Mouse (Mus musculus): ENCODE data around the gene Pigq. TPM values are rescaled to one million over a fixed set of nuclear protein-coding genes. Genes with fewer than 3 reads are reported as not detected.

Pigq gene
- polyA plus RNA-seq, 1 experiment: not detected

- no peak overlapping the region for H3K27ac ChIP-seq (ENCODE audit: insufficient read depth, low read depth, low read length)
- WGBS: 91% methylated on average over 23 of the region's 23 CpGs
- no peak for TF ChIP-seq CTCF (IDR thresholded peaks at IDR 0.05; ENCODE audit: insufficient read depth, low read depth, low read length)
- TF ChIP-seq POLR2A (IDR thresholded peaks at IDR 0.05; ENCODE audit: insufficient read depth, low read depth, low read length): no peak
- H3K4me3 ChIP-seq (ENCODE audit: insufficient read depth, low read depth, low read length): no peak overlapping the region
- no peaks in the 10 kb centered on the region for H3K4me1 ChIP-seq (ENCODE audit: control insufficient read depth, insufficient read depth, low read length)
Observed at GRCm38 (mm10) chr17:25959630-25960467, 15.1 kb upstream of the Pigq start.

GRCm38 (mm10) chr17:25958771-25959494 lies 14.2 kb upstream of the Pigq start:
- Histone ChIP-seq H3K4me3 (ENCODE audit: insufficient read depth, low read depth, low read length) (no peak overlapping the region), H3K27ac (ENCODE audit: insufficient read depth, low read depth, low read length) (no peak overlapping the region), H3K4me1 (ENCODE audit: control insufficient read depth, insufficient read depth, low read length) (no peaks in the 10 kb centered on the region)
- WGBS: 89% methylated on average over 11 of the region's 11 CpGs
- TF ChIP-seq POLR2A (IDR thresholded peaks at IDR 0.05; ENCODE audit: insufficient read depth, low read depth, low read length): no peak
- no peak for TF ChIP-seq CTCF (IDR thresholded peaks at IDR 0.05; ENCODE audit: insufficient read depth, low read depth, low read length)

GRCm38 (mm10) chr17:25957586-25958051 lies 12.9 kb upstream of the Pigq start:
- Histone ChIP-seq H3K4me3 (ENCODE audit: insufficient read depth, low read depth, low read length) (no peak overlapping the region), H3K27ac (ENCODE audit: insufficient read depth, low read depth, low read length) (no peak overlapping the region), H3K4me1 (ENCODE audit: control insufficient read depth, insufficient read depth, low read length) (no peaks in the 10 kb centered on the region)
- WGBS: 77% methylated on average over 14 of the region's 14 CpGs
- TF ChIP-seq POLR2A (IDR thresholded peaks at IDR 0.05; ENCODE audit: insufficient read depth, low read depth, low read length) (no peak), CTCF (IDR thresholded peaks at IDR 0.05; ENCODE audit: insufficient read depth, low read depth, low read length) (no peak)

- Histone ChIP-seq H3K4me3 (ENCODE audit: insufficient read depth, low read depth, low read length) (no peak overlapping the region), H3K27ac (ENCODE audit: insufficient read depth, low read depth, low read length) (no peak overlapping the region), H3K4me1 (ENCODE audit: control insufficient read depth, insufficient read depth, low read length) (peaks cover 5% of the 10 kb centered on the region)
- TF ChIP-seq POLR2A (IDR thresholded peaks at IDR 0.05; ENCODE audit: insufficient read depth, low read depth, low read length) (no peak), CTCF (IDR thresholded peaks at IDR 0.05; ENCODE audit: insufficient read depth, low read depth, low read length) (no peak)
- WGBS: 87% methylated on average over 7 of the region's 7 CpGs
Observed at GRCm38 (mm10) chr17:25956631-25957030, 11.9 kb upstream of the Pigq start.

GRCm38 (mm10) chr17:25956201-25956600 lies 11.5 kb upstream of the Pigq start:
- Histone ChIP-seq H3K27ac (ENCODE audit: insufficient read depth, low read depth, low read length) (no peak overlapping the region), H3K4me1 (ENCODE audit: control insufficient read depth, insufficient read depth, low read length) (peaks cover 9% of the 10 kb centered on the region), H3K4me3 (ENCODE audit: insufficient read depth, low read depth, low read length) (no peak overlapping the region)
- 81% methylated on average over 7 of the region's 7 CpGs for WGBS
- TF ChIP-seq CTCF (IDR thresholded peaks at IDR 0.05; ENCODE audit: insufficient read depth, low read depth, low read length) (no peak), POLR2A (IDR thresholded peaks at IDR 0.05; ENCODE audit: insufficient read depth, low read depth, low read length) (no peak)

GRCm38 (mm10) chr17:25955736-25956135 lies 11.0 kb upstream of the Pigq start:
- H3K4me3 ChIP-seq (ENCODE audit: insufficient read depth, low read depth, low read length): no peak overlapping the region
- TF ChIP-seq CTCF (IDR thresholded peaks at IDR 0.05; ENCODE audit: insufficient read depth, low read depth, low read length) (no peak), POLR2A (IDR thresholded peaks at IDR 0.05; ENCODE audit: insufficient read depth, low read depth, low read length) (no peak)
- WGBS: 64% methylated on average over 3 of the region's 3 CpGs
- H3K27ac ChIP-seq (ENCODE audit: insufficient read depth, low read depth, low read length): no peak overlapping the region
- H3K4me1 ChIP-seq (ENCODE audit: control insufficient read depth, insufficient read depth, low read length): peaks cover 12% of the 10 kb centered on the region

GRCm38 (mm10) chr17:25954671-25955070 lies 9.9 kb upstream of the Pigq start:
- TF ChIP-seq POLR2A (IDR thresholded peaks at IDR 0.05; ENCODE audit: insufficient read depth, low read depth, low read length) (no peak), CTCF (IDR thresholded peaks at IDR 0.05; ENCODE audit: insufficient read depth, low read depth, low read length) (no peak)

GRCm38 (mm10) chr17:25953161-25953560 lies 8.4 kb upstream of the Pigq start:
- no peak overlapping the region for H3K4me3 ChIP-seq (ENCODE audit: insufficient read depth, low read depth, low read length)
- TF ChIP-seq CTCF (IDR thresholded peaks at IDR 0.05; ENCODE audit: insufficient read depth, low read depth, low read length) (no peak), POLR2A (IDR thresholded peaks at IDR 0.05; ENCODE audit: insufficient read depth, low read depth, low read length) (no peak)
- 75% methylated on average over 5 of the region's 5 CpGs for whole genome bisulfite sequencing
- no peak overlapping the region for H3K27ac ChIP-seq (ENCODE audit: insufficient read depth, low read depth, low read length)
- H3K4me1 ChIP-seq (ENCODE audit: control insufficient read depth, insufficient read depth, low read length): peaks cover 12% of the 10 kb centered on the region

More at GRCm38 (mm10) chr17:25954671-25955070, 9.9 kb upstream of the Pigq start:
- Histone ChIP-seq H3K27ac (ENCODE audit: insufficient read depth, low read depth, low read length) (no peak overlapping the region), H3K4me3 (ENCODE audit: insufficient read depth, low read depth, low read length) (no peak overlapping the region), H3K4me1 (ENCODE audit: control insufficient read depth, insufficient read depth, low read length) (peaks cover 12% of the 10 kb centered on the region)
- WGBS: 65% methylated on average over 2 of the region's 2 CpGs
